Mouse (Mus musculus) brain, adult 2 months (tissue): ENCODE results near the gene Tor2a.

Experiments
- DNase-seq: peaks from one replicate; pipeline ENCODE4 v3.0.0; 2011; ENCODE audit warnings: low read depth, low spot score

Tor2a gene

GRCm38 (mm10) chr2:32757056-32757845 is at the start of gene Tor2a:
TSS of gene Tor2a (plus strand) at chr2:32757234.
- peak; percentile 99 for DNase-seq

DNA sequence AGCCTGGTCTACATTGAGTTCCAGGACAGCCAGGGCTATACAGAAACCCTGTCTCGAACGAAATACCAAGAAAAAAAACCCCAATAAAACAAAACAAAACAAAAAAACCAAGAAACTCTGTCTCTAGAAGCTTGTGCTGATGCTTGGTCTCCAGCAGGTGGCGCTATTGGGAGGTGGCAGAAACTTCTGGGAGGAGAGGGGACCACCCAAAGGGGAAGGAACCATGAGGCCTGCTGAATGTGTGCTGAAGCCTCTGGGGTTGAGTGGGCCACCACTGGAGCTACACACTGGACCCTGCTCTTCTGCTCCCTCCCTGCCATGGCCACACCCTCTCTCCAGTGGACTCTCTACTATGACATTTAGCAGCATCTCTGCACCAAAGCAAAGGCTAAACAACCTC is 48.4 kb upstream of the Tor2a start:
- peak; percentile 72 for DNase-seq

GRCm38 (mm10) chr2:32709521-32710137 is 47.4 kb upstream of the Tor2a start:
- DNase-seq, result no peak

DNA sequence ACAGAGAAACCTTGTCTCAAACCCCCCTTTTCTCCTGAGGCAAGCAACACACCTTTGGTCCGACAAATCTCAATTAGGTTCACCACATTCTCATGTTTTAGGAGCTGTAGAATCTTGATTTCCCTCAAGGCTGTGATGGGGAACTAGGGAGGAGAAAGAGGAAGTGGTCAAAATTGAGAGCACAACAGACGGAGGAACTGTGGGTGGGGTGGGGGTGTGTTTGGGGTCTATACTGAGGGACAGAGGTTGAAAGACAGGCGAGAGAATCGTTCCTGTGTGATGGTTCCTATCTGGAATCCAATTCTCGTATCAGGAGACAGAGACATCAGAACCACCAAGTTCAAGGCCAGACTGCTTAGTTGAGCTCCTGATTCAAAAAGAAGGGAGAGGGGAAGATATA is 46.6 kb upstream of the Tor2a start:
- DNase-seq, result no peak

DNA sequence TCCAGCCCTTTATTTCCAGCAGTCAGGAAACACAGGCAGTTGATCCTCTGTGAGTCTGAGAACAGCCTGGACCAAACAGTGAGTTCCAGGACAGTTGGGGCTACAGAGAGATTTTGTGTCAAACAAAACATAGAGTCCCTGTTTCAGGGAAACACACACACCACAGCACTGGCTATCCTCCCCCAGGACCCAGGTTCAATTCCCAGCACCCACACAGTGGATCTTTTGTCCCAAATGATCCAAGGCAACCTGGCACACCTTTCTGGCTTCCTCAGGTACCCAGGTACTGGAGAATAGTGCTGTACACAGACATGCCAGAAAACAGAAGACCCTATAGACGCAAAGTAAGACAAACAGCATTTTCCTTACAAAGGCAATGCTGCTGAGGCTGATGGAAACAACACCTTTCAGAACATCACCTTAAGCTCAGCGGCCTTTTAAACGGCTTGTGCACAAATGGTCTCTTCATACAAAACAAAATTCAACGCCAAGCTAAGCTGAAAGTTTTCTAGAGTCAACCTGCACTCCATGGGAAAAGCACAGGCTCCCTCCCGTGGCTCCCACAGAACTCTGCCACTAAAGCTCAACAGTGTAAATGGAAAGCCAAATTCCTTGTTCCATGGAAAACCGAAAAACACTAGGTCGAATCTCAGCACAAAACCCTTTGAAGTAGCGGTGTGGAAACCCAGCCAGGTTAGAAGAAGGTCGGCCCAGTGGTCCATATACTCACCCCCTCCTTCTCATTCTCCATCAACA is 45.6 kb upstream of the Tor2a start:
- no peak for DNase-seq

DNA sequence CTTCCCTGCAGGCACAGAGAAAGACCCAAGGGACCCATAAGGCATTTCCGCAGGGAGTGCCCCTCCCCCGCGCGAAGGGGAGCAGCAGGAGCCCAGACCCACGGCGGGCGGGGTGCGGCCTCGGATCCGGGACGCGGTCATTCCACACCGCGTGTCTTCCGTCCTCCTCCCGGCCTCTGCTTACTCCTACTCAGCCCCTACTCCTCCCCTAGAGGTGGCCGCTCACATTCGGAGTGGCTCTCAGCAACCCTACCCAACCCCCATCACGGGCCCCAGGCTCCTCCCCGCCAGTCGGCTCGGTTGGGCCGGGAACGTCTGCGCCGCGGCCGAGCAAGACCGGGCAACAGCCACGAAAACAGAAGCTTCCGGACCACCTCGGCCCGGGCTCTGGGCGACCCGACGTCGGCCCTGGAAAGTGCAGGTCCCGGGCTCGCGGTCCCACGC is 44.9 kb upstream of the Tor2a start:
- peak; percentile 34 for DNase-seq

GRCm38 (mm10) chr2:32712586-32712933 is 44.5 kb upstream of the Tor2a start:
- DNase-seq, result peak; percentile 96

DNA sequence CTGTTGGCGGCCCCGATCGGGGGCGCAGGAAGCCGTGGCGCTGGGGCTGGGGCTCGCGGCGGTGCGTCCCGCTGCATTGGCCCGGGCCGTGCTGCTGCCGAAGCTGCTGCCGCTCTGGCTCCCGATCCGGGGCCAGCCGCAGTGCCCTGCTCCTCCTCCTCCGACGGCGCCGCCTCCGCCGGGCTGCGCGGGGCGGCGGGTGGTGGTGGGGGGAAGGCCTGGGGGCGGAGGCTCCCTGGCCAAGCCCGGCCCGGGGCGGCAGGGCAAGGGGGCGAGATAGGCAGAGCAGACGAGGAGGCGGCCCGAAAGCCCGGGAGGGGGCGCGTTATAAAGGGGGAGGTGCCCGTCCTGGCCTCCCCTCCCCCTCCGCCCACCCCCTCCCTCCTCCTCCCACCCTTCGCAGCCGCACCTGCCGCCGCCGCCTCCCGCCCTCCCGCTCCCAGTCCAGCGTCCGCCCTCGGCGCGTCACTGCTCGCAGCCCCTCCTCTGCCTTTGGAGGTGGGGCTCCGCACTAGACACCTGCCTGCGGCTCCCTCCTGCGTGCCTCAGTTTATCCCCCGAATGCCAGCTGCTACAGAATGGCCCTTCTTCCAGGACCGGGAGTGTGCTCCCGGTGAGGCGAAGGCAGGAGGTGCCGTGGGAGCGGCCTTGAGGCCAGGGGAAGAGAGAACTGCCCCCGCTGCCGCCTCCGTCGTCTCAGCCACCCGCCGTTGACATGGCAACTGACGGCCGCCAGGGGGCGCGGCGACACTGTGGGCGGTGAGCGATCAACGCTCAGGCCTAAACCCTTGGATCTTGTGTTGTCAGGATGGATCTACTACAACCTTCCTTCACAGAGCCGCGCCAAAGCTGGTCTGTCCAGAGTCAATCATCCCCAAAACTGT is 43.9 kb upstream of the Tor2a start, which contains the start of gene Cdk9:
TSS of gene Cdk9 (minus strand) at position 143 of the 884 bp plus-strand sequence.
- DNase-seq, result peak; percentile 95

GRCm38 (mm10) chr2:32714117-32714986 is 42.7 kb upstream of the Tor2a start:
- DNase-seq, result no peak

- no peak for DNase-seq
Measured at GRCm38 (mm10) chr2:32714987-32715425, 42.0 kb upstream of the Tor2a start.

GRCm38 (mm10) chr2:32718761-32719160 is 38.3 kb upstream of the Tor2a start:
- peak; percentile 69 for DNase-seq

DNA sequence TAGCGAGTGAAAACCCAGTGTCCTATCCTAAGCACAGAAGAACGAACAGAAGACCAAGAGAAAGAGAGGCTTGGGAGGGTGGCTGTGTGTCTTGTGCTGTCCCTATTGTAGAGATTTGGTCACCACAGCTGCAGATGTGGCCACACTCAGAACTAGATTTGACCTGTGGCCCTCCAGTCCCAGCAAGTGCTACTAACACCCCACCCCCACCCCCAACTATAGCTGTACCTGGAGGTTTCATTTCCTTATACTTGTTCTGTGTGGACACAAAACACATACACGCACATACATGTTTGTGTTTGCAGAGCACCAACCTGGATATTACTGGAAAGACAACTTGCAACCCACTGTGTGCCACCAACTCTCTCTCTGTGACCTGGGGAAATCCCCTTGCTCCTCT is 37.0 kb upstream of the Tor2a start:
- no peak for DNase-seq

GRCm38 (mm10) chr2:32720681-32721229 is 36.3 kb upstream of the Tor2a start, which contains the start of gene Sh2d3c:
TSS of gene Sh2d3c (plus strand) at chr2:32721055.
- DNase-seq, result no peak

DNA sequence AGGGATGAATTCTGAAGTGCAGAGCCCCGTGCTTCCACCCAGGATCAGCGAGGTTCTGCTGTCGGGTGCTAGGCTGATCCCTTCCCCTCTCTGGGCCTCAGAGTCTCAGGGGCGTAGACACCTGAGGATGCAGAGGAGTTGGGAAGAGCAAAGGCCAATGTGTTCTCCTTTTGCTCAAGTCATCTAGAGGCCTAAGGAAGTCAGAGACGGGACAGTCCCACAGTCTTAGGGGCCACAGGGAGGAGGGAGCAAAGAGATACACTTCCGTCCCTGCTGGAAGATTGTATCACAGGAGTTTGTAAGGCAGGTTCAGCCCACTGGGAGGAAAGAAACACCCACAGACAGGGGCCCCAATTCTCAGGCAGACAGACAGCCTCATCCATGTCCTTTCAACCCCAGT is 35.0 kb upstream of the Tor2a start:
- DNase-seq, result no peak

GRCm38 (mm10) chr2:32722581-32722980 is 34.5 kb upstream of the Tor2a start:
- DNase-seq, result no peak

GRCm38 (mm10) chr2:32724149-32724548 is 32.9 kb upstream of the Tor2a start:
- DNase-seq, result no peak

DNA sequence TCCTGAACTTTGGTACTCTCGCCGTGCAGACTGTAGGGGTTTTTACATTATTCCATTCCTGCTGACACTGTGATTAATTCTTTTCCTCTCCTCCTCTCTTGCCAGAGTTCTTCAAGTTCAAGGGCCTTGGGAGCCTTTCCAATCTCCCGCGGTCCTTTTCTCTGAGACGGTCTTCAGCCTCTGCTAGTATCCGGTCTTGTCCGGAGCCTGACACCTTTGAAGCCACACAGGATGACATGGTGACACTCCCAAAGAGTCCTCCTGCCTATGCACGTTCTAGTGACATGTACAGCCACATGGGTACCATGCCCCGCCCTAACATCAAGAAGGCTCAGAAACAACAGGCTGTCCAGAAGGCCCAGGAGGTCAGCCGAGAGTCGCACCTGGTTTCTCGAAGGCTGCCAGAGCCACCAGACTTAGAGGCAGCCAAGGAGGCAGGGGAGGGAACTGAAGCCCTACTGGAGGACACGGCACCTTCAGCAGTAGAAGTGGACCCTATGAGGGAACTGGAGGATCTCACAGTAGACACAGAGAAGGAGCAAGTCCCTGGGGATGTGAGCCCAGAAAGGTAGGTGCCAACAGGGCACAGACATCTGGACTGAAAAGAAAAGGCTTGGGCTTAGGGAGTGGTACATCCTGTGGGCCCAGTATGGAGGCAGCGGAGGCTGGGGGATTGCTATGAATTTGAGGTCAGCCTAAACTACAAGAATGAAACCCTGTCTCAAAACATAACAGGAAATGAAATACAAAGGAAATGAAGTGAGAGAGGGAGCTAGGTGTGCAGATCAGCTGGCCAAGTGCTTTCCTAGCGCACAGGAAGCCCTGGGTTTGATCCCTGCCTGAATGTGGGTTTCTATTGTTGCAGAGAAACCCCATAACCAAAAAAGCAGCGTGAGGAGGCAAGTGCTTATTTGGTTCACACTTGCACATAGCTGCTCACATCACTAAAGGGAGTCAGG is 31.9 kb upstream of the Tor2a start:
- no peak for DNase-seq

DNA sequence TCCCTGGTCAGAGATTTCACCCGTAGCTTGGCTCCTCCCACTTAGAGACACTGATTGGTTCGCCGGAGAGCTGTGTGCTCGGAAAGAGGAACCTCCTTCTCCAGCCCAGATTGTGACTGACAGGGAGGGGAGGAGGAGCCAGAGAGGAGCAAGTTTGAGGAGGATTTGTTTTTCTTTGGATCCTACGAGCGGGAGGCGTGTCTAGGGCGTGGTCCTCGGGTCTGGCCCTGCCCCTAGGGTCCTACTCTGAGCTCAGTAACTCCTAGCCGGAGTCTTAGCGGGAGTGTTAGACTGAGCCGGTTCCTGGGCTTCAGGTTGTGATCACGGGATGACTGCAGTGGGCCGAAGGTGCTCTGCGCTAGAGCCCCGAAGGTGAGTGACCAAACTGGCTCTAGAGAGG is 29.6 kb upstream of the Tor2a start:
- DNase-seq, result peak; percentile 98

DNA sequence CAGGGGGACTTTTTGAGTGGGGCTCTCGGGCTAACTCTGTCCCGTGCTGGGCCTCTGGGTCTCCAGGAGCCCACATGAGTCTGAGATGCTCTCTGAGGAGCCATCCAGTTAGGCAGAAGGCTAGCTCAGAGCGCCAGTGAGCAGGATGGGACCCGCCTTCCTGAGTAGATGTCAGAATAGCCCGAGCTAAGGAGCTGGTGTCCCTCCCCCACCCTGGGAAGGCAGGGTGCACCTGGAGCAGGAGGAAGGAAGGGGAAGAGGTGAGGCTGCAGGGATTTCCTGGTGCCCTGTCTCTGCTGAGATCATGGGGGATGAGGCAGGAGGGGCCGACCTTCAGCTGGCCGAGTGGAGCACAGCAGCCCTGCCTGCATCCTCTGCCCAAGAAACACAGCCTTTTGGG is 28.6 kb upstream of the Tor2a start:
- DNase-seq, result no peak
